Mouse (Mus musculus) embryonic facial prominence, embryonic 10.5 days (tissue): Measurements from ENCODE around the gene Pbx1. TPM values are rescaled to one million over a fixed set of nuclear protein-coding genes. Genes with fewer than 3 reads are reported as not detected.
"Not testable (repeated sequence)": the region's sequence is repeated elsewhere in the genome, so short reads cannot be mapped to it uniquely, and the experiment has no call there.

Source experiments
- DNase-seq: peaks from one replicate; pipeline ENCODE4 v3.0.0-alpha.2; 2017; ENCODE audit warnings: low spot score
- H3K27ac ChIP-seq: fragments of 300-500 bp; sonication (generic); replicated peaks from 2 replicates; pipeline ENCODE4 v1.5.1; 2016; ENCODE audit warnings: mild to moderate bottlenecking
- H3K27me3 ChIP-seq: fragments of 300-500 bp; sonication (generic); replicated peaks from 2 replicates; pipeline ENCODE4 v1.6.1; 2016; ENCODE audit warnings: low read depth, mild to moderate bottlenecking; ENCODE audit not compliant: poor library complexity, severe bottlenecking
- H3K36me3 ChIP-seq: fragments of 300-500 bp; sonication (generic); replicated peaks from 2 replicates; pipeline ENCODE4 v1.6.1; 2016; ENCODE audit warnings: mild to moderate bottlenecking, moderate library complexity
- H3K4me1 ChIP-seq: fragments of 300-500 bp; sonication (generic); 2 replicates; pipeline ENCODE4 v1.6.1; 2016
- H3K4me3 ChIP-seq: fragments of 300-500 bp; sonication (generic); 2 replicates; pipeline ENCODE4 v1.5.1; 2016; ENCODE audit warnings: mild to moderate bottlenecking, moderate library complexity
- H3K9me3 ChIP-seq: fragments of 300-500 bp; sonication (generic); 2 replicates; pipeline ENCODE4 v1.6.1; 2016; ENCODE audit warnings: mild to moderate bottlenecking
- WGBS: fragments of 180-500 bp; shearing (Covaris S2); methylation state at CpG from one replicate; pipeline ENCODE4 v1.1.7; 2016; 5-methylcytosine and 5-hydroxymethylcytosine counted together
- polyA plus RNA-seq: library from polyadenylated mRNA; unstranded; fragments of >200 nt; fragmentation: Nextera tagmentation; extraction: Ambion mirVana; gene quantifications from 2 replicates; pipeline ENCODE4 v1.2.1, GENCODE M21; 2016

Gene Pbx1
- 37.2 and 41.6 TPM in 2 replicates for polyA plus RNA-seq

DNA sequence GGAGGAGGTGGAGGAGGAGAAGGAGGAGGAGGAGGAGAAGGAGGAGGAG, at the start of gene Pbx1:
Gene Pbx1 (minus strand): TSS at position 39 of the 49 bp plus-strand sequence.
- peaks cover 17% of the 10 kb centered on the region for H3K4me1 ChIP-seq
- not testable (repeated sequence) for DNase-seq

DNA sequence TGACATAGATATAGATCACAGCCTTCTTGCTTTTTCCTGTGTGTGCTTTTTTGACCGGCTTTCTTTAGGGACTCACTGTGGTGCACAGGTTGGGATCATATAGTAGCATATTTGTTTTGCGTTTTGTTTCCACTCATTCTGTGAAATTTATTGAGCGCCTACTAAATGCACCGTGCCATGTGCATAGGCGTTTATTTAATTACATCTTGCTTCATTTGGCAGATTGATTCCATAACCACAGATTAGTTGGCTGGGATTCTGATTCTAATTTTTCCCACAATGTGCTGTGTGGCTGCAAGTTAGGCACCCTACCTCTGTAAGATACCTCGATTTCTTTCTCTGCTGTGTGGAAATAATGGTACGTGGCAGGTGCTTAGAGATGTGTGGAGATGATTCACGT, 47.6 kb upstream of the Pbx1 start:
- no peak for DNase-seq
- no peak overlapping the region for H3K4me3 ChIP-seq
- no peaks in the 10 kb centered on the region for H3K9me3 ChIP-seq
- H3K4me1 ChIP-seq = peaks cover 26% of the 10 kb centered on the region
- H3K27me3 ChIP-seq = no peaks in the 10 kb centered on the region
- H3K27ac ChIP-seq = no peak overlapping the region
- no peaks in the 10 kb centered on the region for H3K36me3 ChIP-seq
- WGBS = 88% methylated on average over 8 of the region's 8 CpGs

More for the DNA sequence above, at the start of gene Pbx1:
- not testable (repeated sequence) for H3K36me3 ChIP-seq, H3K27me3 ChIP-seq, H3K9me3 ChIP-seq
- Histone ChIP-seq H3K4me3 (peak within 1 kb of the TSS; percentile 90), H3K27ac (peak within 1 kb of the TSS; percentile 99)

DNA sequence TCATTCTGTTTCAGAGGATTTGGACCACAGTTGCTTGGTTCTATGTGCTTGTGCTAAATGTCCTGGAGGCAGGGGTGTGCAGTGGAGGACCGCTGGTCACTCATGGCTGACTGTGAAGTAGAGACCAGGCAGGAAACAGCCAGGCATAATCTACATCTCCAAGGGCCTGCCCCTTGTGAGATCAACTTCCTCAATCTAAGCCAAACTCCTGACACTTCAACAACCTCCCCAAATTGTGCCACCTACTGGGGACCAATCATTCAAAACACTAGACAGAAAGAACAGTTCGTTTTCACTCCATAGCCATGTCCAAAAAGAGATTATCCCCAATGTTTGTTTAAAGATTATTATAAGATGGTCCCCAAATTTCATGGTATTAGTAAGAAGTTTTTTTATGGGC, 46.8 kb upstream of the Pbx1 start:
- Histone ChIP-seq H3K36me3 (no peaks in the 10 kb centered on the region), H3K27ac (no peak overlapping the region), H3K27me3 (no peaks in the 10 kb centered on the region), H3K9me3 (no peaks in the 10 kb centered on the region), H3K4me3 (no peak overlapping the region), H3K4me1 (peaks cover 31% of the 10 kb centered on the region)
- WGBS = 74% methylated on average over 2 of the region's 2 CpGs
- no peak for DNase-seq

DNA sequence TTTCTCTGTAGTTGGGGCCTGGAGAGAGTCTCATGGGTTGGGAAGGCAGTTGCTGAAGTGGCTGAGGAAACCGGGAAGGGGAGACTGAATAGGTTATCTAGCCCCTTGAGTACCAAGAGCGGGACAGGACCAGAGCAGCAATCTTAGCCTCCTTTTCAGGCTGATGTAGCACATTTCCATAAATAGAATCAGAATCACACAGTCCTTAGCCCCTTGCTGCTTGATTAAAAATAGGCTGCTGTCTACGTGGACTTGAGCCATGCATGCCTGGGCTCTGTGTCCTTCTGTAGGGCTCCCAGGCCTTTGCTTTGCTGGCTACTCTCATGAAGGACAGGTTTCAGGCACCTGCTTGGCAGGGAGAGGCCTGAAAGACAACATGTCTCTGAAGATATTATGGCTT, 44.8 kb upstream of the Pbx1 start:
- WGBS = 69% methylated on average over 3 of the region's 3 CpGs
- no peak for DNase-seq
- H3K9me3 ChIP-seq = no peaks in the 10 kb centered on the region
- no peaks in the 10 kb centered on the region for H3K36me3 ChIP-seq
- H3K27ac ChIP-seq = no peak overlapping the region
- H3K27me3 ChIP-seq = no peaks in the 10 kb centered on the region
- no peak overlapping the region for H3K4me3 ChIP-seq
- peaks cover 41% of the 10 kb centered on the region for H3K4me1 ChIP-seq

DNA sequence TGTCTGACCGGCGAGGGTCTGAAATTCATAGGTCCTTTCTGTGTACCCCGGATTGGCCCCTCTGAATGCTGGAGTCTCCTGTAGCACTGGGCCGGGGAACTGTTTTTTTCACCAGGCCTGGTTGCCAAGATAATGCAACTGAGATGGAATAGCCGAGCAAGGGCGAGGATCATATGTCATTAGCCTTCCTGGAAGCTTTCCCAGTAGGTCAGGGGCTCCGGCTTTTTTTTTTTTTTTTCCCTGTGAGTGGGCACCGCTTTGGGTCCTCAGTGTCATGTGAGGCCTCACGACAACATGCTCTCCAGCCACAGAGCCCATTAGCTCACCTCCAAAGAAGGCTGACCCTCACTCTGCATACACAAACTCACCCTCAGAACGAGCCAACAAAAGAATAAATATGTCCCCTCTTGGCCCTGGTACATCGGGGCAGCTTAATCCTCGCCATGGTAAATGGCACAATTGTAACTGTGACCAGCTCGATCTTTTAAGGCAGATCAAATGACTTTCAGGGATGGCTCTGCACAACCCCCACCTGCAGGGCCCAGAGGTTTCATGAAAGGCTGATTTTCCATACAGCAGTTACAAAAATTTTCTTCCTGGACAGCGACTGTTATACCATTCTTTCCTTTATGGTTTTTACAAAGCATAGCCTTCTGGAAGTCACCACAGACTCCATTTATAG, 44.3 kb upstream of the Pbx1 start:
- Histone ChIP-seq H3K36me3 (no peaks in the 10 kb centered on the region), H3K4me3 (no peak overlapping the region), H3K27ac (peak overlapping the region; percentile 26), H3K9me3 (no peaks in the 10 kb centered on the region), H3K4me1 (peaks cover 41% of the 10 kb centered on the region), H3K27me3 (no peaks in the 10 kb centered on the region)
- peak; percentile 31 for DNase-seq
- WGBS = 56% methylated on average over 14 of the region's 14 CpGs

DNA sequence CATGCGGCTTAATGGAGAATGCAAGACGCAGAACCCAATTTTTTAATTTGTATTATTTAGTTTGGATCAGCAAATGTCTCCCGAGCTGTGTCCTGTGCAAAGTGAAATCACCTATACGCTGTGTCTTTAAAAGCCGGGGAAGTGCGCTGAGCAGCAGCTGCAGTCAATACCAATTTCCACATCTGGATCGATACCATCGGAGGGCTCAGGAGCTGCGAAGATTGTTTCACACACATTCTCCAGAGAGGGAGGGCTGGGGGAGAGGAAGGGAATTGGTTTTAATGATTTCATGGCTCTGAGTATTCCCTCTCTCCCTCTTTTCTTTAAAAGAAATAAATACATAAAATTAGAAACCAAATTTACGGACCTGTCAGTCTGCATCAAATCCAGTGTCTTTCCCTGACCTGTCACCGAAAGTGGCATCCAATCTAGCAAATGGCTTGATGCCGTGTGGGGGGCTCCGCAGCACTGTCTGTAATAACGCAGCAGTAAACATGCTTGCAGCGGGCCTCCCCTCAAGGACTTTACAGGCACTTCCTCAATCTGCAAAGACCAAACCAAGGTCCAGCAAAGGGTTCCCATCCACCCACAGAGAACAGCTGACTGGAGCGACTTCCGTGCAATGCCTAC, 43.6 kb upstream of the Pbx1 start:
- H3K27ac ChIP-seq = peak overlapping the region; percentile 26
- no peaks in the 10 kb centered on the region for H3K36me3 ChIP-seq
- H3K27me3 ChIP-seq = no peaks in the 10 kb centered on the region
- WGBS = 76% methylated on average over 17 of the region's 17 CpGs
- H3K9me3 ChIP-seq = no peaks in the 10 kb centered on the region
- H3K4me3 ChIP-seq = no peak overlapping the region
- no peak for DNase-seq
- peaks cover 41% of the 10 kb centered on the region for H3K4me1 ChIP-seq

DNA sequence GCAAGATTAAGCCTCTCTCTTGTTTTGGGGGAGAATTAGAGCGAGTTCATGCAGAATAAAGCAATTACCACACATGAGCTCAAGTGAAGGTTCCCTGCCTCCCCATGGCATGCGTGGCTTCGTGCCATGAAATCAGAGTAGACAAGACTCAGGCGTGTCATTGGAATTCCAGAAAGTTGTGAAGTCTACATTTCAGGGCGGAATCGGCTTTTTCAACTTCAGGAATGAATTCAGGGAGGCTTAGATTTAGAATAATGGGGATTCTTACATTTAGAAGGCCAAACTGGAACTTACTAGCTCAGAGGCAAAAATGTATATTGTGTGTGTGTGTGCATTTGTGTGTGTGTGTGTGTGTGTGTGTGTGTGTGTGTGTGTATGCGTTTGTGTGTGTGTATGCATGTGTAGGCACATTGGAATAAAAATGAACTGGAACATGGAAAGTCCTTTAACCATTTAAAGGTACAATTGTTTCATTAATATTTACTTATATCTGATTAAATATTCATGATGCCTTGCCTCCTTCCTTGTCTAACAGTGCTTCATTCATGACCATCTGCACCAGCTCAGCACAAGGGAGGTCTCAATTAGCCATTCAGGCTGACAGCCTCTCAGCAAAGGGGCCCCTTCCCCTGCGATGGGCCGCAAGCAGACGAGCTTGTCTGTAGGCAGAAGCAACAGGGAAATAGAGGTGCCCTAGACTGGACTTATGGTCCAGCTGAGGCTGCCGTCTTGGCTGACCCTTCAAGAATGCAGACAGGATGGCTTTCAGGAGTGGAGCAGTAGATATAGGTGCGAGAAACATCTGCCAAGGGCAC, 41.4 kb upstream of the Pbx1 start:
- Histone ChIP-seq H3K27me3 (no peaks in the 10 kb centered on the region), H3K9me3 (no peaks in the 10 kb centered on the region), H3K4me1 (peaks cover 37% of the 10 kb centered on the region), H3K4me3 (no peak overlapping the region), H3K27ac (peak overlapping the region; percentile 71), H3K36me3 (no peaks in the 10 kb centered on the region)
- WGBS = 57% methylated on average over 12 of the region's 12 CpGs
- peak; percentile 51 for DNase-seq

DNA sequence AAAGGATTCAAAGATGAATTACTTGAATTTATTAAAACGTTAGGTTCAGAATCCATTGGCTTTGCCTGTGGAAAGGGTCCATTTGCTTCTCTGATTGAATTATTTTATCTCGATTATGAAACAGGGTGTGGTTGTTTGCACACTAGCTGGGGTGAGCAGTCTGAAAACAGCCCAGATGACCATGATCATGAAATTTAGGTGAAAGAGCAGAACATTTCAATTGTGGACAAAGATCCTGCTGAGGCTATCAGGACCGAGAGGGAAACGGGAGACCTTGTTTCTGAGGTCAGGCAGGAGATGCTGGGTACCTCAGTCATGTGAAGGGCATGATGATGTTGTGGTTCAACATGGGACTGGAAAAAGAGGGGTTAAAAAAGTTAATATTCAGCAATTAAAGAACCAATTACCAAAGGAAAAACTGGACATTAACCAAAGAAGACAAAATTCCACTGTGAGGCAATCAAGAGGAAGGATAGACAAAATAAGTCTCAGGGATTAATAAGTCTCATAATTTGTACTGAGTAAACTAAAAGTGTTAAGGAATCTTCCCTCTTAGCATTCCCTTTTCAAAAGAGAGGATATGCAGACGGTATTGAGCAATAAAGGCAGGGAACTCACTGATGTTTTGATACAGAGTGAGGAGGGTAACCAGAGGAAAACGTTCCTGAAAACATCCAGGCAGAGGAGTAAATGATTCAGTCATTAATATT, 40.6 kb upstream of the Pbx1 start:
- no peak overlapping the region for H3K27ac ChIP-seq
- no peak overlapping the region for H3K4me3 ChIP-seq
- H3K27me3 ChIP-seq = no peaks in the 10 kb centered on the region
- WGBS = 74% methylated on average over 6 of the region's 6 CpGs
- H3K9me3 ChIP-seq = no peaks in the 10 kb centered on the region
- no peak for DNase-seq
- no peaks in the 10 kb centered on the region for H3K36me3 ChIP-seq
- H3K4me1 ChIP-seq = peaks cover 37% of the 10 kb centered on the region

DNA sequence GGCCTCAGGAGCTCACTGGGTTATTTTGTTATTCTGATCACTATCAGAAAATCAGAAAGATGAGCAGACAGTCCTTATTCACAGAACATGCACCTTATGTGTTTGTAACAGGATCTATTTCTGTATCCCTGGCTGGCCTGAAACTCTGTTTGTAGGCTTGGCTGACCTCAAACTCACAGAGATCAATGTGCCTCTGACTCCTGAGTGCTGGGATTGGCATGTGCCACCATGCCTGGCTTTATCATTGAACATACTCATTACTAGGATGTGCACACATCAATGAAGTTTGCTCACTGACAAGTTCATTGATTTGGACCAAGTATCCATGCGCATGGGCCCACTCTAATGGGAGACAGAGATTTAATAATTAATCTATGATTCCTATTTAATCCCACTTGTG, 27.4 kb upstream of the Pbx1 start:
- no peaks in the 10 kb centered on the region for H3K36me3 ChIP-seq
- WGBS = 91% methylated on average over 1 of the region's 1 CpGs
- H3K27me3 ChIP-seq = no peaks in the 10 kb centered on the region
- no peak overlapping the region for H3K27ac ChIP-seq
- no peak overlapping the region for H3K4me3 ChIP-seq
- DNase-seq = no peak
- H3K4me1 ChIP-seq = peaks cover 8% of the 10 kb centered on the region
- H3K9me3 ChIP-seq = no peaks in the 10 kb centered on the region

DNA sequence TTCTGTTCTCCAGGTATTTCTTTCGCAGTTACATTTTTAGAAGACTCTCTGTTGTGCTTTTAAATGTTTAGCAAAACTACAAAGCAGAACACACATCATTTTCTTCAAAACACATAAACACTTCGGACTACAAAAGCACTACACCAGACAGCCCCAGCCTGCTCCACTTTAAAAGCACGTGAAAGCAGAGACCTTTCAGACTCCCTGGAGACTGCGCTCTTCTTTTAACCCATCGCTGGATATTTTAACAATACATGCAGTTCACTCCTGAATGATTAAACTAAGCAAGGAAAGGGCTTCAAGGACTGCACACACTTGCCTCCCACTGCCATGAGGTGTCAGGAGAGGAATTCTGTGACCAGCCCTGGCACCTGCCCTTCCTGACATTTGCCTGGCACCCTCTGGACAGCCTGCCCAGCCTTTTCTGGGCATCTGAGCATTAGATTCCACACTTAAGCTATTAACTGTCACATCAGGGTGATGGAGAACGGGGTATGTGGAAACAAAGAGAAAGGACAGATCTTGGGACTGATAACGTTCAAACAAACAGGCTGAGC, 25.2 kb upstream of the Pbx1 start:
- Histone ChIP-seq H3K4me1 (peaks cover 8% of the 10 kb centered on the region), H3K4me3 (no peak overlapping the region), H3K27me3 (no peaks in the 10 kb centered on the region), H3K36me3 (no peaks in the 10 kb centered on the region), H3K27ac (no peak overlapping the region), H3K9me3 (no peaks in the 10 kb centered on the region)
- WGBS = 50% methylated on average over 7 of the region's 7 CpGs
- no peak for DNase-seq

DNA sequence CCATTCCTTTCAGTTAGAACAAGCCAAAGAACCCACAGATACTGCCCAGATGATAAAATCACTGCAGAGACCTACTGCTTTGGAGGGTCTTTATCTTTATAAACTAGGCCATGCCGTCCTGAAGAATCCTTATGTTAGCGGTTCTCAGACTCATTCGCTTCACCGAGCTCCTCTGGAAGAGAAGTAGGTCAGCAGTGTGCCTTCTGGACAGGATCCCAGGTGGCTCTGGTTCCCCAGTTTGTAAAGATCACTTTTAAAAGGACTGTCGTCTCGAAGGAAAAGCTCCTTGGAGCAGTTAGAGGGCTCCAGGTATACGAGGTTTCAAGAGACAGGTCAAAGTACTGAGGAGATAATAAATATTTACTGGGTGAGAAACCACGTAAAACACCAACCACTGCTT, 23.1 kb upstream of the Pbx1 start:
- Histone ChIP-seq H3K36me3 (no peaks in the 10 kb centered on the region), H3K4me1 (peaks cover 8% of the 10 kb centered on the region), H3K27me3 (no peaks in the 10 kb centered on the region), H3K9me3 (no peaks in the 10 kb centered on the region), H3K4me3 (no peak overlapping the region), H3K27ac (no peak overlapping the region)
- WGBS = 90% methylated on average over 8 of the region's 8 CpGs
- no peak for DNase-seq

DNA sequence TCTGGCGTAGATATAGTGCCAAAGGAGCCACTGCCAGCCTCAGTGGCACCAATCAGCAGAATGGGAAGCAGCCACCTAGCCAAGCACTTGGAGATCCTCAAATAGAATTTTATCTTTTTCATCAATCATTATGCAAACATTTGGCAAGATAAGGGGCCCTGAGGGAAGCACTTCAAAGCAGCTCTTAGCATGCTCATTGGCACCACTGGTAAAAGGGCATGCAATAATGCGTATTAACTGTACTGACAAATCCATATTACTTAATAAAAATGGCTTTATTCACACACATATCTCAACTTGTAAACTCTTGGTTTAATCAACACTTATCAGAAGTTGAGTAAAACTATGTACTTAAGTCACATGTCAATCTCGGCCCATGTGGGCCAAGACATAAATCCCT, 1.6 kb upstream of the Pbx1 start:
- Histone ChIP-seq H3K27ac (no peak overlapping the region), H3K4me1 (peaks cover under 1% of the 10 kb centered on the region; the same call in 1 of the 2 replicates), H3K4me3 (no peak overlapping the region), H3K9me3 (no peaks in the 10 kb centered on the region), H3K27me3 (no peaks in the 10 kb centered on the region), H3K36me3 (no peaks in the 10 kb centered on the region)
- no peak for DNase-seq
- WGBS = 95% methylated on average over 3 of the region's 3 CpGs
